Mouse (Mus musculus) left cerebral cortex, adult 9 months (tissue): ENCODE measurements at regions not wholly inside any gene's neighbourhood (a gene's known extent, or its start where the extent isn't known, plus 50 kb on each side); places are given as distances from the start of the nearest gene placed in this dataset.

ENCODE experiments used
- DNase-seq, 2 experiments: peaks; one replicate each; pipeline ENCODE4 v3.0.0; 2022; ENCODE audit warnings: low spot score in 2 of 2

GRCm38 (mm10) chr16:9115548-9115947 is 285.6 kb downstream of the 1810013L24Rik start:
- no peak for DNase-seq

GRCm38 (mm10) chr16:9121581-9121980 is 291.7 kb downstream of the 1810013L24Rik start:
- no peak for DNase-seq

GRCm38 (mm10) chr16:9132113-9132512 is 302.2 kb downstream of the 1810013L24Rik start:
- DNase-seq = no peak

GRCm38 (mm10) chr16:9132778-9133177 is 302.9 kb downstream of the 1810013L24Rik start:
- no peak for DNase-seq

GRCm38 (mm10) chr16:9135377-9135776 is 305.5 kb downstream of the 1810013L24Rik start:
- DNase-seq = no peak

- DNase-seq = no peak
Observed at GRCm38 (mm10) chr16:9138552-9139224, 308.8 kb downstream of the 1810013L24Rik start.

- no peak for DNase-seq
Observed at GRCm38 (mm10) chr16:9139405-9139804, 309.5 kb downstream of the 1810013L24Rik start.

GRCm38 (mm10) chr16:9149209-9150135 is 319.6 kb downstream of the 1810013L24Rik start:
- DNase-seq = no peak

GRCm38 (mm10) chr16:9151936-9152335 is 322.0 kb downstream of the 1810013L24Rik start:
- no peak for DNase-seq

GRCm38 (mm10) chr16:9153501-9153900 is 323.6 kb downstream of the 1810013L24Rik start:
- DNase-seq = no peak

GRCm38 (mm10) chr16:9165763-9166310 is 335.9 kb downstream of the 1810013L24Rik start:
- no peak for DNase-seq

GRCm38 (mm10) chr16:9176402-9176801 is 346.5 kb downstream of the 1810013L24Rik start:
- DNase-seq = no peak

- DNase-seq = no peak
Observed at GRCm38 (mm10) chr16:9195821-9196220, 365.9 kb downstream of the 1810013L24Rik start.

GRCm38 (mm10) chr16:9198903-9199532 is 369.1 kb downstream of the 1810013L24Rik start:
- DNase-seq = peak; percentile 16 to 43

- DNase-seq = no peak
Observed at GRCm38 (mm10) chr16:9208602-9209001, 378.7 kb downstream of the 1810013L24Rik start.

GRCm38 (mm10) chr16:9211485-9211884 is 381.6 kb downstream of the 1810013L24Rik start:
- no peak for DNase-seq

GRCm38 (mm10) chr16:9215131-9215530 is 385.2 kb downstream of the 1810013L24Rik start:
- DNase-seq = no peak

GRCm38 (mm10) chr16:9217361-9217760 is 387.5 kb downstream of the 1810013L24Rik start:
- DNase-seq = no peak

- DNase-seq = no peak
Observed at GRCm38 (mm10) chr16:9230178-9230577, 400.3 kb downstream of the 1810013L24Rik start.

- no peak for DNase-seq
Observed at GRCm38 (mm10) chr16:9242099-9242498, 412.2 kb downstream of the 1810013L24Rik start.

GRCm38 (mm10) chr16:9247198-9247597 is 417.3 kb downstream of the 1810013L24Rik start:
- no peak for DNase-seq

GRCm38 (mm10) chr16:9253054-9253453 is 423.2 kb downstream of the 1810013L24Rik start:
- DNase-seq = no peak
